Mouse (Mus musculus) bone marrow macrophage, adult 2 months (primary cell): ENCODE data around the gene Ppef2.

Source experiments
- CTCF ChIP-seq: IDR thresholded peaks from 2 replicates; pipeline ENCODE4 v1.5.1; 2012; ENCODE audit warnings: low read depth, mild to moderate bottlenecking, low read length, moderate library complexity
- POLR2A ChIP-seq: IDR thresholded peaks from 2 replicates; pipeline ENCODE4 v1.6.1; 2012; ENCODE audit warnings: mild to moderate bottlenecking, low read depth, low read length, borderline replicate concordance

- no peak for TF ChIP-seq CTCF
- no peak for TF ChIP-seq POLR2A
Measured at GRCm38 (mm10) chr5:92240769-92241168, 15.3 kb downstream of the Ppef2 start.
